Mouse (Mus musculus) heart, embryonic 14.5 days (tissue): ENCODE results near the gene Syne3. TPM values are rescaled to one million over a fixed set of nuclear protein-coding genes. Genes with fewer than 3 reads are reported as not detected.

Source experiments
- ATAC-seq: fragments of 200-750 bp; cut with Nextera tagmentation; 2 replicates; pipeline ENCODE4 v1.8.0; 2017; ENCODE audit warnings: low read depth, moderate TSS enrichment; ENCODE audit not compliant: insufficient number of reproducible peaks, insufficient read depth, low FRiP score
- H3K27ac ChIP-seq, 2 experiments: fragments of 200-500 bp in 1 of 2; fragments of 300-500 bp in 1 of 2; sonication (generic) in 1 of 2; replicated peaks in 1 of 2; 2 replicates each; pipeline ENCODE4 v1.5.1; 2012 to 2014; ENCODE audit warnings: low read depth in 2 of 2, low read length in 2 of 2, control low read depth in 1 of 2, mild to moderate bottlenecking in 1 of 2, mixed read lengths in 1 of 2; ENCODE audit not compliant: control insufficient read depth in 1 of 2, insufficient read depth in 1 of 2
- H3K27me3 ChIP-seq: fragments of 300-500 bp; sonication (generic); 2 replicates; pipeline ENCODE4 v1.6.1; 2014; ENCODE audit warnings: mild to moderate bottlenecking, low read length, control low read depth; ENCODE audit not compliant: control insufficient read depth, insufficient read depth
- H3K36me3 ChIP-seq: fragments of 300-500 bp; sonication (generic); 2 replicates; pipeline ENCODE4 v1.6.1; 2014; ENCODE audit warnings: mild to moderate bottlenecking, control low read depth, low read length, mixed read lengths; ENCODE audit not compliant: control insufficient read depth, insufficient read depth
- H3K4me1 ChIP-seq, 2 experiments: fragments of 200-500 bp in 1 of 2; fragments of 300-500 bp in 1 of 2; sonication (generic) in 1 of 2; 2 replicates each; pipeline ENCODE4 v1.6.1; 2012 to 2014; ENCODE audit warnings: low read length in 2 of 2, control low read depth in 1 of 2, mixed read lengths in 1 of 2; ENCODE audit not compliant: control insufficient read depth in 2 of 2, insufficient read depth in 2 of 2
- H3K4me2 ChIP-seq: fragments of 300-500 bp; sonication (generic); 2 replicates; pipeline ENCODE4 v1.6.1; 2014; ENCODE audit warnings: mild to moderate bottlenecking, low read length
- H3K4me3 ChIP-seq, 2 experiments: fragments of 200-500 bp in 1 of 2; fragments of 300-500 bp in 1 of 2; sonication (generic) in 1 of 2; 2 replicates each; pipeline ENCODE4 v1.5.1; 2012 to 2014; ENCODE audit warnings: low read length in 2 of 2, mild to moderate bottlenecking in 2 of 2, control low read depth in 1 of 2, low read depth in 1 of 2, moderate library complexity in 1 of 2; ENCODE audit not compliant: control insufficient read depth in 1 of 2, insufficient read depth in 1 of 2
- H3K9ac ChIP-seq: fragments of 300-500 bp; sonication (generic); 2 replicates; pipeline ENCODE4 v1.6.1; 2014; ENCODE audit warnings: mild to moderate bottlenecking, low read length
- H3K9me3 ChIP-seq: fragments of 300-500 bp; sonication (generic); 2 replicates; pipeline ENCODE4 v1.6.1; 2016; ENCODE audit warnings: low read length, control low read depth; ENCODE audit not compliant: control insufficient read depth
- WGBS: fragments of 180-500 bp; shearing (Covaris S2); extraction: QIAGEN DNeasy Blood & Tissue Kit; methylation state at CpG from one replicate; pipeline ENCODE4 v1.1.7; 2014; 5-methylcytosine and 5-hydroxymethylcytosine counted together
- microRNA-seq: library from miRNA; unstranded; fragments of <30 nt; microRNA quantifications from one replicate; pipeline ENCODE4, GENCODE M21; 2016
- polyA plus RNA-seq: library from polyadenylated mRNA; unstranded; fragments of >200 nt; fragmentation: Nextera tagmentation; extraction: Ambion mirVana; gene quantifications from 2 replicates; pipeline ENCODE4 v1.2.1, GENCODE M21; 2014

Gene Syne3
- polyA plus RNA-seq, 1 experiment from 2014 or later, result 0.93 TPM

DNA sequence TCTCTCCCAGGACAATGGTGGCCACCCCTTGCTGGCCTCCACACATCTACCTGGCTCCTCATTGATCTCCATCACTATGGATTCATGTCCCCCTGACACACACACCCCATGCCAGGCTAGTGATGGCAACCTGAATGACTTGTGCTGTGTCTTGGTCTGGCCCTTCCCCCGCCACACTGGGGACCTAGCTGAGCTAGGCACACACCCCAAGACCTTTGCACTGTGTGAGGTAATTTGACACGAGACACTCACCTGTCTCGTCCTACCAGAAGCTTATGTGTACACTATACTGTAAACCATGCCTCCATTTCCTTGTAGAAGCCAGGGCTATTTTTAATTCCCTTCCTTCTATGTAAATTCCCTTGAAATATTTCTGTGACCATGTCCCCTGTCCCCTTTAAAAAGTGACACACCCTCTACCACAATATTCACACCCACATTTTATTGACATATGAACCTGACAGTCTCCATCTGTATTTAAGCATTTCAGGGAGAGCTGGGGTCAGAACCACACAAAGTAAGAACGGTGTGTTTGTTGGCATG is 128.0 kb downstream of the Syne3 start:
- Histone ChIP-seq H3K4me3 (no peak overlapping the region), H3K27ac (no peak overlapping the region), H3K27me3 (no peaks in the 10 kb centered on the region), H3K9ac (no peak overlapping the region), H3K36me3 (no peaks in the 10 kb centered on the region), H3K9me3 (peaks cover 4% of the 10 kb centered on the region), H3K4me2 (no peak overlapping the region), H3K4me1 (no peaks in the 10 kb centered on the region)
- ATAC-seq, result no peak
- 79% methylated on average over 4 of the region's 4 CpGs for WGBS

DNA sequence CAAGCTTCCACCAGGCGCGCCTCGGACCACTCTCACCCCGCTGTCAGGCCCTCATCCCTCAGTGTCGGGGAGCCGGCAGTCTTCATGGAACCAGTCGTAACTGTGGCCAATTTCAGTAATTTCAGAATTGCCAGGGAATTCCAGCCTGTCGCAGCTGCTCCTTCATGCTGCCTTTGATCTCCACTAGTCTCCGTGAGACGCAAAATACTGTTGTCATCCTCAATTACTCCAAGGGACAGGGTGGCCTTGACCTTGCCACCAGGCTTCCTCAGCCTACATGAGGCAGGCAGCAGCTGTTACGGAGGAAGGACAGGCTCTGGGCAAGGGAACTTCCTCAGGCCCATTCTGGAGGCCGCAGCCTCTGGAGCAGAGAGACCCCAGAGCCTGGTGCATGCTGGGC is 129.2 kb downstream of the Syne3 start:
- Histone ChIP-seq H3K4me3 (no peak overlapping the region), H3K9ac (no peak overlapping the region), H3K9me3 (peaks cover 4% of the 10 kb centered on the region), H3K27me3 (no peaks in the 10 kb centered on the region), H3K36me3 (no peaks in the 10 kb centered on the region), H3K27ac (no peak overlapping the region), H3K4me1 (no peaks in the 10 kb centered on the region), H3K4me2 (no peak overlapping the region)
- WGBS, result 84% methylated on average over 12 of the region's 12 CpGs
- no peak for ATAC-seq

Small RNA genes within 50 kb of the gene (microRNA-seq; reads per million reads assigned to microRNA genes)
- gene Mir3069, result 1.7 reads per million

Other genes with a start within 250 kb of the Syne3 start
- gene Clmn, start 144.7 kb downstream of the Syne3 start, polyA plus RNA-seq, result 0.44 and 0.49 TPM in 2 replicates
- 200 and 208 TPM in 2 replicates for gene Glrx5, start 22.9 kb upstream of the Syne3 start, polyA plus RNA-seq
- gene Tcl1b2, start 136.2 kb upstream of the Syne3 start, polyA plus RNA-seq, result not detected in 2 replicates
- gene Tcl1b1, start 149.9 kb upstream of the Syne3 start, polyA plus RNA-seq, result not detected in 2 replicates
- gene Tcl1b5, start 166.5 kb upstream of the Syne3 start, polyA plus RNA-seq, result not detected in 2 replicates
- not detected in 2 replicates for gene Tcl1b3, start 181.2 kb upstream of the Syne3 start, polyA plus RNA-seq
- gene Tcl1b4, start 192.1 kb upstream of the Syne3 start, polyA plus RNA-seq, result not detected in 2 replicates
- not detected in 2 replicates for gene Tcl1, start 213.0 kb upstream of the Syne3 start, polyA plus RNA-seq